Mouse (Mus musculus) heart, adult 18-20 months (tissue): ENCODE results near the gene Gm20908. TPM values are rescaled to one million over a fixed set of nuclear protein-coding genes. Genes with fewer than 3 reads are reported as not detected.
"Not testable (repeated sequence)": the region's sequence is repeated elsewhere in the genome, so short reads cannot be mapped to it uniquely, and the experiment has no call there.

Experiments used
- DNase-seq, 2 experiments: peaks; one replicate each; pipeline ENCODE4 v3.0.0; 2021 to 2022; ENCODE audit warnings: mixed read lengths in 1 of 2
- long read RNA-seq, 2 experiments: library from polyadenylated mRNA; stranded (forward); transcript quantifications; one replicate each; pipeline ENCODE4 v2.0.0; 2021
- total RNA-seq, 2 experiments: library from RNA; stranded (reverse); gene quantifications; 2 replicates each; pipeline ENCODE4 v1.2.3; 2021

Gm20908 gene
- not detected for total RNA-seq
- long read RNA-seq, experiment 1, result 0 reads
- long read RNA-seq, experiment 2, result 0 reads

- not testable (repeated sequence) for DNase-seq
Measured at GRCm38 (mm10) chrY:64472966-64473365, at the start of gene Gm20908. Gene Gm20908 (plus strand): TSS chrY:64473266.
